In the genomic region with DNA sequence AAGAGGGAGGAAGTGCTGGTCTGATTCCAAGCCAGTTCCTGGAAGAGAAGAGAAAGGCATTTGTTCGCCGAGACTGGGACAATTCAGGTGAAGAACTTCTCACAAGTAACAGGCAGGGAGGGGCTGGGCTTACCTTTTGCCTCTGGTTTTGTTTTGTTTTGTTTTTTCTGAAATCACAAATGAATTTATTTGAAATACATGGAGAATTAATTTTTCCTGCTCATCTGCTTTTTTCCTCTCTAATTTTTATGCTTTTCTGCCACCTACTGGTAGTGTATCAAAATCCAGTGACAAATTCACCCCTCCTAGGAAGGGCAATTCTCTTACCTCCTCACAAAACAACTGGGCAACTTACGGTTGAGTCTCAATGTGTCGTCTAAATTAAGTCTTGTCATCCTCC, we compare ENCODE assay signal across 10 mouse cellular contexts.
DNase-seq lines count a peak whose midpoint lies in the region; ATAC-seq lines count a peak whose summit lies in the region.
"Had no signal": no experiment of that assay in that cellular context is flagged by ENCODE, and none has a peak within 500 bp of the region (broad histone marks: within the 10 kb centered on the region; RNA-seq: fewer than 3 reads in every experiment).

No protein-coding gene starts in this region.

- H3K36me3 ChIP-seq in kidney, embryonic 16.5 days (ENCODE audit: insufficient read depth, low read length): peaks cover 23% of the 10 kb centered on the region
- peaks cover 32% of the 10 kb centered on the region for H3K36me3 ChIP-seq in limb, embryonic 10.5 days

- H3K4me2 ChIP-seq in kidney, embryonic 16.5 days (replicated peaks; ENCODE audit: low read depth, low read length): no peak overlapping the region

- no peak overlapping the region for H3K4me3 ChIP-seq in kidney, embryonic 16.5 days (ENCODE audit: low read length)
- H3K4me3 ChIP-seq in limb, embryonic 10.5 days: no peak overlapping the region

- WGBS in kidney, embryonic 16.5 days: 57% methylated on average over 4 of the region's 4 CpGs
- WGBS in limb, embryonic 10.5 days: 85% methylated on average over 4 of the region's 4 CpGs

- peaks cover 4% of the 10 kb centered on the region; the same call in 1 of the 2 replicates for H3K4me1 ChIP-seq in kidney, embryonic 16.5 days (ENCODE audit: insufficient read depth, low read length)
- H3K4me1 ChIP-seq in limb, embryonic 10.5 days: no peaks in the 10 kb centered on the region

- no peaks in the 10 kb centered on the region for H3K27me3 ChIP-seq in kidney, embryonic 16.5 days (ENCODE audit: insufficient read depth, low read length)
- no peaks in the 10 kb centered on the region for H3K27me3 ChIP-seq in limb, embryonic 10.5 days (ENCODE audit: low read depth, poor library complexity, severe bottlenecking)

- no peak overlapping the region for H3K9ac ChIP-seq in kidney, embryonic 16.5 days (replicated peaks; ENCODE audit: low read length)

- DNase-seq in cerebellum, adult 8-10 months: peak; percentile 6
- DNase-seq in kidney, adult 18-20 months: peak; percentile 17
- DNase-seq in ovary, postnatal 14 days (ENCODE audit: low spot score): peak; percentile 7
- no peak for DNase-seq in ovary, postnatal 10 days (ENCODE audit: low spot score)
- DNase-seq in limb, embryonic 10.5 days (ENCODE audit: low spot score): no peak
- no peak for DNase-seq in spleen, adult 18-20 months
- DNase-seq: adrenal gland, postnatal 14 days had no signal

- no peak overlapping the region for H3K27ac ChIP-seq in kidney, embryonic 16.5 days (ENCODE audit: low read length)
- H3K27ac ChIP-seq in limb, embryonic 10.5 days: no peak overlapping the region

- H3K9me3 ChIP-seq in kidney, embryonic 16.5 days (ENCODE audit: low read length): no peaks in the 10 kb centered on the region
- H3K9me3 ChIP-seq in limb, embryonic 10.5 days (replicated peaks): no peaks in the 10 kb centered on the region

- no peak for ATAC-seq in cerebellum, adult (ENCODE audit: insufficient number of reproducible peaks, low FRiP score, low TSS enrichment)
- no peak for ATAC-seq in kidney, embryonic 16.5 days (ENCODE audit: low FRiP score, low TSS enrichment)
- ATAC-seq: intestine, embryonic 16.5 days had no signal

Comparison
In these comparisons a context has a peak if more than half of its experiments do, and no peak if none do; other contexts are left out.
1. DNase-seq: peak in cerebellum, adult 8-10 months (single experiment), kidney, adult 18-20 months (single experiment) and ovary, postnatal 14 days (single experiment); none in ovary, postnatal 10 days (single experiment), limb, embryonic 10.5 days (single experiment) and spleen, adult 18-20 months (0 of 2).